Mouse (Mus musculus) layer of hippocampus, adult 8-10 months (tissue): ENCODE results near the gene Tuba3b. TPM values are rescaled to one million over a fixed set of nuclear protein-coding genes. Genes with fewer than 3 reads are reported as not detected.

Source experiments
- DNase-seq, 2 experiments: peaks; one replicate each; pipeline ENCODE4 v3.0.0; 2022; ENCODE audit warnings: low spot score in 2 of 2
- total RNA-seq, 4 experiments: library from RNA; stranded (reverse); gene quantifications; 2 replicates each; pipeline ENCODE4 v1.2.4; 2022

Tuba3b gene
- not detected for total RNA-seq

GRCm38 (mm10) chr6:145615666-145616210 is at the start of gene Tuba3b:
TSS of gene Tuba3b (plus strand) at chr6:145615757.
- DNase-seq: no peak

GRCm38 (mm10) chr6:145567296-145567695 is 48.3 kb upstream of the Tuba3b start:
- no peak for DNase-seq

GRCm38 (mm10) chr6:145567832-145568231 is 47.7 kb upstream of the Tuba3b start:
- DNase-seq: no peak

GRCm38 (mm10) chr6:145568701-145569100 is 46.9 kb upstream of the Tuba3b start:
- DNase-seq: no peak

GRCm38 (mm10) chr6:145573250-145574013 is 42.1 kb upstream of the Tuba3b start:
- no peak for DNase-seq

- DNase-seq: no peak
Measured at GRCm38 (mm10) chr6:145576762-145577161, 38.8 kb upstream of the Tuba3b start.

GRCm38 (mm10) chr6:145578457-145579185 is 36.9 kb upstream of the Tuba3b start:
- no peak for DNase-seq

GRCm38 (mm10) chr6:145579761-145580160 is 35.8 kb upstream of the Tuba3b start:
- DNase-seq: no peak

GRCm38 (mm10) chr6:145581366-145582170 is 34.0 kb upstream of the Tuba3b start:
- DNase-seq: no peak

- no peak for DNase-seq
Measured at GRCm38 (mm10) chr6:145585052-145585973, 30.2 kb upstream of the Tuba3b start.

GRCm38 (mm10) chr6:145590501-145591293 is 24.9 kb upstream of the Tuba3b start:
- no peak for DNase-seq

GRCm38 (mm10) chr6:145591578-145591977 is 24.0 kb upstream of the Tuba3b start:
- no peak for DNase-seq

- no peak for DNase-seq
Measured at GRCm38 (mm10) chr6:145592036-145592435, 23.5 kb upstream of the Tuba3b start.

GRCm38 (mm10) chr6:145592531-145592998 is 23.0 kb upstream of the Tuba3b start:
- DNase-seq: no peak

- no peak for DNase-seq
Measured at GRCm38 (mm10) chr6:145593991-145594390, 21.6 kb upstream of the Tuba3b start.

GRCm38 (mm10) chr6:145595905-145596304 is 19.7 kb upstream of the Tuba3b start:
- DNase-seq: no peak

GRCm38 (mm10) chr6:145598794-145599555 is 16.6 kb upstream of the Tuba3b start:
- DNase-seq: peak in 1 of 2 experiments; percentile 45

- DNase-seq: no peak
Measured at GRCm38 (mm10) chr6:145604126-145604525, 11.4 kb upstream of the Tuba3b start.

- no peak for DNase-seq
Measured at GRCm38 (mm10) chr6:145604648-145605047, 10.9 kb upstream of the Tuba3b start.
